Mouse (Mus musculus) forebrain, embryonic 14.5 days (tissue): ENCODE data around the gene Mindy4. TPM values are rescaled to one million over a fixed set of nuclear protein-coding genes. Genes with fewer than 3 reads are reported as not detected.

Experiments
- ATAC-seq: fragments of 200-750 bp; cut with Nextera tagmentation; 2 replicates; pipeline ENCODE4 v1.8.0; 2017; ENCODE audit warnings: mild to moderate bottlenecking, moderate library complexity
- DNase-seq: peaks from one replicate; pipeline ENCODE4 v3.0.0-alpha.2; 2015; ENCODE audit warnings: low spot score
- H3K27ac ChIP-seq: fragments of 300-500 bp; sonication (generic); 2 replicates; pipeline ENCODE4 v1.5.1; 2014; ENCODE audit warnings: low read depth, mild to moderate bottlenecking, control low read depth, low read length, moderate library complexity
- H3K27me3 ChIP-seq: fragments of 300-500 bp; sonication (generic); replicated peaks from 2 replicates; pipeline ENCODE4 v1.6.1; 2014; ENCODE audit warnings: low read length, control low read depth, mixed read lengths; ENCODE audit not compliant: control insufficient read depth, insufficient read depth
- H3K36me3 ChIP-seq: fragments of 300-500 bp; sonication (generic); 2 replicates; pipeline ENCODE4 v1.6.1; 2014; ENCODE audit warnings: low read length, control low read depth; ENCODE audit not compliant: control insufficient read depth, insufficient read depth
- H3K4me1 ChIP-seq: fragments of 300-500 bp; sonication (generic); 2 replicates; pipeline ENCODE4 v1.6.1; 2014; ENCODE audit warnings: antibody characterized with exemption, low read length, control low read depth; ENCODE audit not compliant: control insufficient read depth, insufficient read depth
- H3K4me2 ChIP-seq: fragments of 300-500 bp; sonication (generic); 2 replicates; pipeline ENCODE4 v1.6.1; 2014; ENCODE audit warnings: mild to moderate bottlenecking, control low read depth, low read length
- H3K4me3 ChIP-seq: fragments of 300-500 bp; sonication (generic); 2 replicates; pipeline ENCODE4 v1.5.1; 2014; ENCODE audit warnings: low read depth, low read length, control low read depth
- H3K9ac ChIP-seq: fragments of 300-500 bp; sonication (generic); 2 replicates; pipeline ENCODE4 v1.6.1; 2014; ENCODE audit warnings: mild to moderate bottlenecking, low read length, control low read depth, moderate library complexity
- H3K9me3 ChIP-seq: fragments of 300-500 bp; sonication (generic); replicated peaks from 2 replicates; pipeline ENCODE4 v1.6.1; 2016; ENCODE audit warnings: low read length, control low read depth, mixed read lengths; ENCODE audit not compliant: control insufficient read depth
- WGBS: fragments of 180-500 bp; shearing (Covaris S2); extraction: QIAGEN DNeasy Blood & Tissue Kit; methylation state at CpG from one replicate; pipeline ENCODE4 v1.1.7; 2014; 5-methylcytosine and 5-hydroxymethylcytosine counted together
- polyA plus RNA-seq: library from polyadenylated mRNA; unstranded; fragments of >200 nt; fragmentation: Nextera tagmentation; extraction: Ambion mirVana; gene quantifications from 2 replicates; pipeline ENCODE4 v1.2.1, GENCODE M21; 2014

Mindy4 gene
- polyA plus RNA-seq, 1 experiment from 2014 or later, result 18.6 TPM

DNA sequence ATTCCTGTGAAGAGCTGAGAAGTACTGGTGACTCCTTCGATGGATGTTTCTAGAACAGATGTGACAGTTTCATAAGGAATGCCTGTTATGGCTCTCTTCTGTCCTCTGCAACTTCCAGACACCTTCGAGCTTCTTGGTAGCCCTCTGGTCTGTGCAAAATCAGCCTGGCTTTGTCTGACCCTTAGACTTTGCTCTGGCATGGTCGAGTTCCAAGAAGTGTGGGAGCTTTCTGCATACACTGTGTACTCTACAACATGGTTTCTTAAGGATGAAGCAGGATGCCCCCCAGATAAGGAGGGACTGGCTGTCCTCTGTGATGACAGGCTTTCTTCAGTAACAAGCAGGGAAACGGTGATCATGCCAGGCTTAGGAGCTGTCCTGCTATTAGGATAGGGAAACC is 125.0 kb downstream of the Mindy4 start:
- WGBS, result 82% methylated on average over 4 of the region's 4 CpGs
- H3K36me3 ChIP-seq, result no peaks in the 10 kb centered on the region
- DNase-seq, result no peak
- no peaks in the 10 kb centered on the region for H3K27me3 ChIP-seq
- ATAC-seq, result no peak
- H3K4me3 ChIP-seq, result no peak overlapping the region
- H3K9ac ChIP-seq, result no peak overlapping the region
- no peaks in the 10 kb centered on the region for H3K9me3 ChIP-seq
- H3K27ac ChIP-seq, result no peak overlapping the region
- H3K4me1 ChIP-seq, result peaks cover 9% of the 10 kb centered on the region
- H3K4me2 ChIP-seq, result no peak overlapping the region

DNA sequence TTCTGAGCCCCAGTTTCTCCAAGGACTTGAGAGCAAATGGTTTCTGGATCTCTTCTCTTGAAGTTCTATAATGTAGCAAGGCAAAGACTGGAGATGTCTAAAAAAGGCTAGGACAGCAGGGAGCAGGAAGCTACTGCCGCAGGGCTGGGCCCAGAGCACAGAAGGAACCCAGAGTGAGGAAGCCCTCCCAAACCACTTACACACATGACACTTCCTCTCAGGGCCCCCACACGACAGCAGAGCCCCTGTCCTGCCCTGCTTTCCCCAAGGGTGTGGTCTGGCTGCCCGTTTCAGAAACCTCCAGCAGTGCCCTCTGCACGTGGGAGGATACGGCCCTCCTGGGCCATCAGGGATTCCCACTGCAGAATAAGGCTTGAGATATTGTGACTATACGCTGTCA is 128.1 kb downstream of the Mindy4 start:
- 78% methylated on average over 6 of the region's 6 CpGs for WGBS
- Histone ChIP-seq H3K9me3 (no peaks in the 10 kb centered on the region), H3K27ac (no peak overlapping the region), H3K27me3 (no peaks in the 10 kb centered on the region), H3K36me3 (no peaks in the 10 kb centered on the region), H3K9ac (no peak overlapping the region), H3K4me2 (no peak overlapping the region), H3K4me1 (peaks cover 16% of the 10 kb centered on the region), H3K4me3 (no peak overlapping the region)
- ATAC-seq (no peak), DNase-seq (no peak)

DNA sequence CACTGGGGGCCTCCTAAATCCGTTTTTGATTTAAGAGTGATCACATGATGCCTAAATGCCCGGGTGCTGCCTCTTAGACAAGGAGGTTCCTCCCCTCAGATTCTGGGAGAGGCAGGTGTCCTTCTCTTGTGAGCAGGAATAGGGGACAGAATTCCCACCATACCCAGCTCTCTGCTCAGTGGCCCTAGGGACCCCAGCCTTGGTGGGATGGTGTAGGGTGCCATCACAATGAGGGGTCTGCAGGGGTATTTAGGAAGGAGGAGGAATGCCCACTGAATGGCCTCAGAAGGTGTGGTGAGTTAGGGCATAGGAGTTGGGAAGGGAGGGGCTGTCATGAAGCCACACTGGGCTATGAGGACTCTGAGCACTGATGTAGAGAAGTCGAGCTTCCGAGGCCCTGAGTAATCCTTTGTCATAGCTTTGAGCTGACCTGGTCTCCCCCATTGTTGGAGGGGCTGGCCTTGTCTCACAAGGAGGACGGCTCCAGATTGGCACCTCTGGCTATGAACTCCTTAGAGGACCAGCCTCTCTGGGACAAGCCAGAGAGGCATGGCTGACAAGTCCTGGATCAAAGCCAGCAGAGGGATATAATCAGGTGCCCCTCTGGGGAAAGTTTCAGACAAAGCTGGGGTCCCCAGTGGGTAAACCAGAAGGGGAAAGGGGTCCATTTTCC is 129.1 kb downstream of the Mindy4 start:
- DNase-seq, result no peak

DNA sequence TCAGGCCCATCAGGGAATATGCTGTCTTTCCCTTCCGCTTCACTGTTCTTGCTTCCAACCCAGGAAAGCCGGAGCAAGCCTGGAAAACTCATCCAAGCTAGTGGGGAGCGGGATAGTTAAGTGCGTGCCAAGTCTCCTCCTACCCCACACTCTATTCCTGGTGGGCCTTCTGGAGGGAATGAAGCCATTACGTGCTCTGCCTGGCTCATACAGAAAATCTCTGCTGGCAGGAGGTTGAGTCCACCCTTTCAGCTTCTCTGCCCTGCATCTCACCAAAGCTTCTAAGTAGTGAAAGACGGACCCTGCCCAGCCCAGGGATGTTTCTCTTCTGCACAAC is 129.6 kb downstream of the Mindy4 start:
- H3K4me2 ChIP-seq, result no peak overlapping the region
- ATAC-seq (peak; percentile 81), DNase-seq (peak; percentile 84)
- 26% methylated on average over 6 of the region's 6 CpGs for whole genome bisulfite sequencing
- peaks cover 18% of the 10 kb centered on the region for H3K4me1 ChIP-seq
- H3K27me3 ChIP-seq, result no peaks in the 10 kb centered on the region
- no peaks in the 10 kb centered on the region for H3K36me3 ChIP-seq
- no peak overlapping the region for H3K4me3 ChIP-seq
- H3K27ac ChIP-seq, result peak overlapping the region; percentile 35; the same call in 1 of the 2 replicates
- no peaks in the 10 kb centered on the region for H3K9me3 ChIP-seq
- no peak overlapping the region for H3K9ac ChIP-seq

More for the DNA sequence above, 129.1 kb downstream of the Mindy4 start:
- no peak overlapping the region for H3K9ac ChIP-seq
- no peak overlapping the region for H3K4me3 ChIP-seq
- 31% methylated on average over 5 of the region's 5 CpGs for WGBS
- peak overlapping the region; percentile 6; the same call in 1 of the 2 replicates for H3K27ac ChIP-seq
- peaks cover 18% of the 10 kb centered on the region for H3K4me1 ChIP-seq
- no peaks in the 10 kb centered on the region for H3K36me3 ChIP-seq
- ATAC-seq, result peak; percentile 69
- no peaks in the 10 kb centered on the region for H3K27me3 ChIP-seq
- no peak overlapping the region for H3K4me2 ChIP-seq
- H3K9me3 ChIP-seq, result no peaks in the 10 kb centered on the region

- H3K4me2 ChIP-seq, result peak within 1 kb of the TSS; percentile 12; the same call in 1 of the 2 replicates
- H3K27ac ChIP-seq, result no peak within 1 kb of the TSS; the same call in 1 of the 2 replicates
- DNase-seq (peak; percentile 75), ATAC-seq (peak; percentile 62)
- WGBS, result 13% methylated on average over 12 of the region's 12 CpGs
- H3K4me3 ChIP-seq, result no peak within 1 kb of the TSS
- no peak within 1 kb of the TSS for H3K9ac ChIP-seq
- H3K27me3 ChIP-seq, result no peaks in the 10 kb centered on the region
- H3K4me1 ChIP-seq, result peaks cover 18% of the 10 kb centered on the region
- no peaks in the 10 kb centered on the region for H3K9me3 ChIP-seq
- no peaks in the 10 kb centered on the region for H3K36me3 ChIP-seq
These were observed 132.9 kb downstream of the Mindy4 start, which contains the start of gene Aqp1 for GRCm38 (mm10) chr6:55335989-55336514. Gene Aqp1 (plus strand): TSS chr6:55336432.

- Histone ChIP-seq H3K9me3 (no peaks in the 10 kb centered on the region), H3K4me3 (no peak overlapping the region), H3K9ac (no peak overlapping the region), H3K27me3 (no peaks in the 10 kb centered on the region), H3K27ac (no peak overlapping the region), H3K4me2 (no peak overlapping the region), H3K4me1 (peaks cover 14% of the 10 kb centered on the region), H3K36me3 (no peaks in the 10 kb centered on the region)
- 79% methylated on average over 5 of the region's 5 CpGs for WGBS
- DNase-seq, result no peak
- no peak for ATAC-seq
These were observed 134.1 kb downstream of the Mindy4 start for GRCm38 (mm10) chr6:55337242-55337641.

- Histone ChIP-seq H3K27ac (no peak overlapping the region), H3K27me3 (no peaks in the 10 kb centered on the region), H3K4me2 (no peak overlapping the region), H3K9me3 (no peaks in the 10 kb centered on the region), H3K36me3 (no peaks in the 10 kb centered on the region), H3K9ac (no peak overlapping the region), H3K4me1 (peaks cover 12% of the 10 kb centered on the region), H3K4me3 (no peak overlapping the region)
- ATAC-seq (no peak), DNase-seq (no peak)
- 61% methylated on average over 6 of the region's 6 CpGs for WGBS
These were observed 134.9 kb downstream of the Mindy4 start for GRCm38 (mm10) chr6:55338077-55338476.

GRCm38 (mm10) chr6:55338934-55339825 is 136.0 kb downstream of the Mindy4 start:
- Histone ChIP-seq H3K27me3 (no peaks in the 10 kb centered on the region), H3K36me3 (no peaks in the 10 kb centered on the region), H3K4me1 (peaks cover 11% of the 10 kb centered on the region), H3K4me3 (no peak overlapping the region), H3K4me2 (no peak overlapping the region), H3K9me3 (no peaks in the 10 kb centered on the region), H3K9ac (no peak overlapping the region), H3K27ac (no peak overlapping the region)
- 84% methylated on average over 9 of the region's 9 CpGs for WGBS
- no peak for DNase-seq
- no peak for ATAC-seq
